Mouse (Mus musculus): ENCODE measurements around the gene Glt1d1.

GRCm38 (mm10) chr5:127703609-127704180, 71.6 kb downstream of the Glt1d1 start:
- TF ChIP-seq CTCF (IDR thresholded peaks at IDR 0.05; ENCODE audit: low read depth, low read length) (no peak), POLR2A (IDR thresholded peaks at IDR 0.05; ENCODE audit: borderline replicate concordance, low read depth, low read length) (no peak)

All from bone marrow macrophage, adult 2 months (primary cell).